Mouse (Mus musculus) neural tube, embryonic 12.5 days (tissue): ENCODE measurements around the gene Hapln4. TPM values are rescaled to one million over a fixed set of nuclear protein-coding genes. Genes with fewer than 3 reads are reported as not detected.

Source experiments
- ATAC-seq: fragments of 200-750 bp; cut with Nextera tagmentation; 2 replicates; pipeline ENCODE4 v1.8.0; 2017; ENCODE audit warnings: low read depth, mild to moderate bottlenecking, moderate TSS enrichment, moderate library complexity; ENCODE audit not compliant: low FRiP score
- H3K27ac ChIP-seq: fragments of 300-500 bp; sonication (generic); 2 replicates; pipeline ENCODE4 v1.5.1; 2016
- H3K27me3 ChIP-seq: fragments of 300-500 bp; sonication (generic); replicated peaks from 2 replicates; pipeline ENCODE4 v1.6.1; 2016; ENCODE audit warnings: mild to moderate bottlenecking
- H3K36me3 ChIP-seq: fragments of 300-500 bp; sonication (generic); 2 replicates; pipeline ENCODE4 v1.6.1; 2016; ENCODE audit warnings: mild to moderate bottlenecking
- H3K4me1 ChIP-seq: fragments of 300-500 bp; sonication (generic); 2 replicates; pipeline ENCODE4 v1.6.1; 2016
- H3K4me2 ChIP-seq: fragments of 300-500 bp; sonication (generic); replicated peaks from 2 replicates; pipeline ENCODE4 v1.6.1; 2016; ENCODE audit warnings: mild to moderate bottlenecking
- H3K4me3 ChIP-seq: fragments of 300-500 bp; sonication (generic); 2 replicates; pipeline ENCODE4 v1.5.1; 2016
- H3K9ac ChIP-seq: fragments of 300-500 bp; sonication (generic); 2 replicates; pipeline ENCODE4 v1.6.1; 2016; ENCODE audit warnings: mild to moderate bottlenecking
- H3K9me3 ChIP-seq: fragments of 300-500 bp; sonication (generic); 2 replicates; pipeline ENCODE4 v1.6.1; 2016; ENCODE audit warnings: mild to moderate bottlenecking
- WGBS: fragments of 180-500 bp; shearing (Covaris S2); methylation state at CpG from one replicate; pipeline ENCODE4 v1.1.7; 2016; 5-methylcytosine and 5-hydroxymethylcytosine counted together
- microRNA-seq: library from miRNA; unstranded; fragments of <30 nt; microRNA quantifications from one replicate; pipeline ENCODE4, GENCODE M21; 2017
- polyA plus RNA-seq: library from polyadenylated mRNA; unstranded; fragments of >200 nt; fragmentation: Nextera tagmentation; extraction: Ambion mirVana; gene quantifications from 2 replicates; pipeline ENCODE4 v1.2.1, GENCODE M21; 2016

The Hapln4 gene
- polyA plus RNA-seq, 1 experiment from 2014 or later: 0.33 TPM

GRCm38 (mm10) chr8:70129309-70129952 lies 46.2 kb downstream of the Hapln4 start:
- no peak for ATAC-seq
- peaks cover 20% of the 10 kb centered on the region for H3K36me3 ChIP-seq
- no peak overlapping the region for H3K4me2 ChIP-seq
- WGBS: 69% methylated on average over 9 of the region's 9 CpGs
- no peak overlapping the region for H3K9ac ChIP-seq
- H3K4me1 ChIP-seq: peaks cover 12% of the 10 kb centered on the region
- no peaks in the 10 kb centered on the region for H3K9me3 ChIP-seq
- H3K4me3 ChIP-seq: no peak overlapping the region
- no peak overlapping the region for H3K27ac ChIP-seq
- no peaks in the 10 kb centered on the region for H3K27me3 ChIP-seq

DNA sequence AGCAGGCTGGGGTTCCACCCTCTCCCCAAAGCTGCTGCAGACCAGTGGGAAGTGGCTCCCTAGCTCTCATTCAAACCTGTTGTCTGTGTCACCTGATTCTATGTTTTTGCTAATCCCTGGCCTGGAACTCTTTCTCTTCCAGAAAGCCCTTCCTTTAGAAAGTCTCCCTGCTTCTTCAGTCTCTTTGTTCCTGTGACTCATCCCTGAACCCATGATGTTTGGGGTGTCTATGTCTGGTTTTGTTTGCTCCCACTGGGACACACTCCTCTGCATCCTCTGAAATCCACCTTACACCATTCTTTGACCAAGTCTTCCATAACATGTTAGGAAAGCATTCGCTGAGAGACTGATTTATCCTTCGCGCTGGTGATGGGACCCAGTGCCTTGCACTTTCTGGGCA lies 46.8 kb downstream of the Hapln4 start:
- no peak overlapping the region for H3K4me3 ChIP-seq
- H3K4me2 ChIP-seq: no peak overlapping the region
- H3K4me1 ChIP-seq: peaks cover 12% of the 10 kb centered on the region
- H3K9me3 ChIP-seq: no peaks in the 10 kb centered on the region
- 84% methylated on average over 3 of the region's 3 CpGs for WGBS
- ATAC-seq: no peak
- no peak overlapping the region for H3K9ac ChIP-seq
- H3K27ac ChIP-seq: no peak overlapping the region
- peaks cover 26% of the 10 kb centered on the region for H3K36me3 ChIP-seq
- no peaks in the 10 kb centered on the region for H3K27me3 ChIP-seq

- H3K36me3 ChIP-seq: peaks cover 38% of the 10 kb centered on the region
- H3K4me2 ChIP-seq: peak within 1 kb of the TSS; percentile 87
- H3K9ac ChIP-seq: peak within 1 kb of the TSS; percentile 70
- H3K9me3 ChIP-seq: no peaks in the 10 kb centered on the region
- 2% methylated on average over 37 of the region's 37 CpGs for WGBS
- peak; percentile 84 for ATAC-seq
- H3K4me3 ChIP-seq: peak within 1 kb of the TSS; percentile 72
- no peaks in the 10 kb centered on the region for H3K27me3 ChIP-seq
- H3K27ac ChIP-seq: no peak within 1 kb of the TSS
- H3K4me1 ChIP-seq: peaks cover 12% of the 10 kb centered on the region
These were observed 48.1 kb downstream of the Hapln4 start, which contains the start of gene Nr2c2ap for GRCm38 (mm10) chr8:70131166-70131883. Nr2c2ap (plus strand) TSS chr8:70131333.

DNA sequence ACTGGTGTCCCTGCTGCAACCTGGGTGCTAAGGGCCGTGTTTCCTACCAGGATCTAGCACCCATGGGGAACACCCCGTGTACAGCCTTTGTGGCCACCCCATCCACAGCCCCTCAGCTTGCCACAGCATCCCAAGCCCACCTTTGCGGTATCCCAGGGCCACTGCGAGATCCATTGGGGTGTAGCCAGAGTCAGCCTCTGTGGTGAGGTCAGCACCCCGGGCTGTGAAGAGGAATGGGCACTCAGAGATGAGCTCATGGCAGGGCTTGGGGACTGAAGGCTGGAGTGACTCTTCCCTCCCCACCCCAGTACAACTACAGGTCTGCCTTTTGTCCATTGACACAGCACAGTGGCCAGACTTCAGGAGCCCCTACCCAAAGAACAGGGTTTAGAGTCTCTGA lies 50.8 kb downstream of the Hapln4 start:
- peaks cover 23% of the 10 kb centered on the region for H3K4me1 ChIP-seq
- peaks cover 43% of the 10 kb centered on the region for H3K36me3 ChIP-seq
- H3K4me2 ChIP-seq: no peak overlapping the region
- no peak overlapping the region for H3K9ac ChIP-seq
- H3K27me3 ChIP-seq: no peaks in the 10 kb centered on the region
- no peak overlapping the region for H3K27ac ChIP-seq
- no peak overlapping the region for H3K4me3 ChIP-seq
- H3K9me3 ChIP-seq: no peaks in the 10 kb centered on the region
- ATAC-seq: no peak
- 93% methylated on average over 5 of the region's 5 CpGs for WGBS

- Histone ChIP-seq H3K27me3 (no peaks in the 10 kb centered on the region), H3K9ac (no peak overlapping the region), H3K4me3 (no peak overlapping the region), H3K4me1 (peaks cover 23% of the 10 kb centered on the region), H3K36me3 (peaks cover 43% of the 10 kb centered on the region), H3K27ac (no peak overlapping the region), H3K4me2 (no peak overlapping the region), H3K9me3 (no peaks in the 10 kb centered on the region)
- WGBS: 96% methylated on average over 9 of the region's 9 CpGs
- ATAC-seq: no peak
These were observed 51.7 kb downstream of the Hapln4 start for GRCm38 (mm10) chr8:70134931-70135330.

DNA sequence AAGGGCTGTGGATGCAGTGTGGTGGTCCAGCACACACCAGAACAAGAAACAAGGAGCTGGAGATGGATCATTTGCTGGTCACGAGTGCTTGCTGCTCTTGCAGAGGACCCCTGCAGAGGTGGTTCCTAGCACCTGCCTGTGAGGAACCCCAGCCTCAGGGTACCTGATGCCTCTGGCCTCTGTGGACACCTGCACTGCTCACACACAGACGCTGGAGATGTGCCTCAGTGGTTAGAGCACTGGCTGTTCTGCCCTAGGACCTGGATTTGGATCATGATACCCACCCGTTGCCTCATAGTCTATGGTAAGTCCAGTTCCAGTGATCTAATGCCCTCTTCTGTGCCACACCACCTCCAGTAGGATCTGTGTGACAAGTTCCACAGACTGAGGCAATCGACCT lies 53.3 kb downstream of the Hapln4 start:
- Histone ChIP-seq H3K27me3 (no peaks in the 10 kb centered on the region), H3K4me3 (no peak overlapping the region), H3K9ac (no peak overlapping the region), H3K4me1 (peaks cover 27% of the 10 kb centered on the region), H3K4me2 (no peak overlapping the region), H3K27ac (no peak overlapping the region), H3K9me3 (no peaks in the 10 kb centered on the region), H3K36me3 (peaks cover 43% of the 10 kb centered on the region)
- no peak for ATAC-seq
- 89% methylated on average over 4 of the region's 4 CpGs for WGBS

DNA sequence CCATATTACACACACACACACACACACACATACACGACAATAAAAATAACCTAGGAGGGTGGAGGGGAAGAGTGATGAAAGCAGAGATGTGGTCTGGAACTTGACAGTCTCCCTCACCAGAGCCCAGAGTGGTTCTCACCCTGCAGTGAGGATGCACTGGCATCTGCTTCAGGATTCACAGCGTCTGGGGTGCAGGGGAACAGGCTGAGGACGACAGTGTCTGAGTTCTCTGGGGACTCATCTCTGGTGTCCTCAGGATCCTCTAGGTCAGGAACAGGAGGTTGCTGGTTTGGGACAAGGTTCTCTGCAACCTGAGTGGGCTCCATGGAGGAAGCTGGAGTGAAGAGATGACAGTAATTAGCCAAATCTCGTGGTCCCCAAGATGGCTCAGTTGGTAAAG lies 54.6 kb downstream of the Hapln4 start:
- Histone ChIP-seq H3K9me3 (no peaks in the 10 kb centered on the region), H3K4me2 (peak overlapping the region; percentile 84), H3K27me3 (no peaks in the 10 kb centered on the region), H3K4me3 (no peak overlapping the region), H3K4me1 (peaks cover 23% of the 10 kb centered on the region), H3K27ac (no peak overlapping the region), H3K9ac (no peak overlapping the region), H3K36me3 (peaks cover 49% of the 10 kb centered on the region)
- WGBS: 82% methylated on average over 4 of the region's 4 CpGs
- no peak for ATAC-seq

DNA sequence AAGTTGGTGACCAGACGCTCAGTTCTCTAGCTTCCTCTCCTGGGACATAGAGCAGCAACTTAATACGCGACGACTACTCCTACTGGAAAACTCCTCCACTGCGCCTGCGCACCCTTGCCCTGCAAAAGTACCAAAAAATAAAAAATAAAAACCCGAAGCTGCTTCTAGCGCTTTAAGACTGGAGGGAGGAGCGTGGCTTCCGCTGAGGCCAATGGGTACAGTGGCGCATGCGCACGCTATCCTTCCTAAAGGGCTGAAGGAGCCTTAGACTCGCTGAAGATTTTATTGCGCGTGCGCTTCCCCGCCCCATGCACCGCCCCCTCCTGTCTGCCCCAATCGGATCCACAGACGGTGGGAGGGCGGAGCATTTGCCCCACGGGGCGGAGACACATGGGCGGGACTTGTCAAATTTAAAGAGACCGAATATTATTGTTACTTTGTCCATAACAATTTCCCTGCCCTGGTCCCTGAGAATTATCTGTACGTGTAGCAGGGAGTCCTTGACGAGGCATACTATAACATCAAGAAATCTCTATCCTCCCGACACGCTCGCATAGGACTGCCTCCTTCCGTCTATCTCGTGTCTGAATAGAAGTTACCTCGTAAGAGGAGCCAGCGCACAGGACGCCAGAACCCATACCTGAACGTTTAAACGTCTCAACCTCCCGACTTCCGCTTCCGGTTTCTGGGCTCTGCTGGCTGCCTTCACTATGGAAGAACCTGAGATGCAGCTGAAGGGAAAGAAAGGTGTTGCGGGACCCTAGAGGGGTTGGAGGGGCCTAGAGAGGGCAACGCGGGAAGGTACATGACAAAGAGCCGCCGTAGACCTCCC lies 56.0 kb downstream of the Hapln4 start, which contains the start of the genes Rfxank, Borcs8 and Mef2b:
Rfxank (minus strand) TSS at position 129 of the 832 bp plus-strand sequence.
Borcs8 (plus strand) TSS at position 474 of the 832 bp plus-strand sequence.
Mef2b (plus strand) TSS at position 686 of the 832 bp plus-strand sequence.
- peak within 1 kb of the TSS; percentile 38 for H3K27ac ChIP-seq

DNA sequence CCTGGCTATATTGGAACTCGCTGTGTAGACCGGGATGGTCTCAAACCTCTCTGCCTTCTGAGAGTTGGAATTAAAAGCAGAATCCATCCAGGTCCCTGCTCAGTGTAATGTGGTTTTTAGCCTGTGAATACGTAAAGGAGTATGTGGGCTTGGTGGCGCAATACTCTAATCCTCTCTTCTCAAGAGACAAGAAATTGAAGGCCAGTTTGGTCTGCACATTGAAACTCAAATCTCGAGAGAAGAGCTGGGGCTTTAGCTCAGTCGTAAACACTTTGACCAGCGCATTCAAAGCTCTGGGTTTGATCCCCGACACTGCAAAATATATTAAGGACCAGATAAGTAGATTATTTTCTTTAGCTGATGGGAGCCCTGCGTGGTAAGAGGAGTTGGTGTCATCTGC lies 56.7 kb downstream of the Hapln4 start:
- WGBS: 14% methylated on average over 9 of the region's 9 CpGs
- Histone ChIP-seq H3K27me3 (no peaks in the 10 kb centered on the region), H3K4me3 (peak overlapping the region; percentile 80), H3K9me3 (no peaks in the 10 kb centered on the region), H3K4me1 (peaks cover 23% of the 10 kb centered on the region), H3K4me2 (peak overlapping the region; percentile 84), H3K9ac (peak overlapping the region; percentile 81), H3K36me3 (peaks cover 47% of the 10 kb centered on the region), H3K27ac (peak overlapping the region; percentile 38)
- no peak for ATAC-seq

More for the DNA sequence above, 56.0 kb downstream of the Hapln4 start, which contains the start of the genes Rfxank, Borcs8 and Mef2b:
- WGBS: under 1% methylated on average over 46 of the region's 46 CpGs
- Histone ChIP-seq H3K4me2 (peak within 1 kb of the TSS; percentile 84), H3K4me1 (peaks cover 23% of the 10 kb centered on the region), H3K36me3 (peaks cover 47% of the 10 kb centered on the region), H3K4me3 (peak within 1 kb of the TSS; percentile 80), H3K9me3 (no peaks in the 10 kb centered on the region), H3K9ac (peak within 1 kb of the TSS; percentile 81), H3K27me3 (no peaks in the 10 kb centered on the region)
- ATAC-seq: peak; percentile 97

Small RNA genes lying within 50 kb of the gene (microRNA-seq; reads per million reads assigned to microRNA genes)
- 2.4 reads per million, percentile 4 among the genes with 10 or more reads in this experiment for gene Mir7066

Other genes starting within 250 kb of the Hapln4 start
- gene Cilp2, start 195.8 kb upstream of the Hapln4 start, polyA plus RNA-seq: 1.4 TPM in 2 replicates
- gene Tssk6, start 181.3 kb upstream of the Hapln4 start, polyA plus RNA-seq: 4.1 and 4.3 TPM in 2 replicates
- 162 and 171 TPM in 2 replicates for gene Ndufa13, start 180.9 kb upstream of the Hapln4 start, polyA plus RNA-seq
- gene Yjefn3, start 180.7 kb upstream of the Hapln4 start, polyA plus RNA-seq: 8.4 and 9.8 TPM in 2 replicates
- gene Gatad2a, start 87.1 kb upstream of the Hapln4 start, polyA plus RNA-seq: 61.3 and 66.9 TPM in 2 replicates
- 70.4 and 70.9 TPM in 2 replicates for gene Mau2, start 40.7 kb upstream of the Hapln4 start, polyA plus RNA-seq
- 56.4 and 57.0 TPM in 2 replicates for gene Sugp1, start 40.6 kb upstream of the Hapln4 start, polyA plus RNA-seq
- 1.2 and 1.7 TPM in 2 replicates for gene Tm6sf2, start 10.5 kb upstream of the Hapln4 start, polyA plus RNA-seq
- gene Ncan, start 37.4 kb downstream of the Hapln4 start, polyA plus RNA-seq: 88.8 and 93.9 TPM in 2 replicates
- gene Nr2c2ap, start 47.9 kb downstream of the Hapln4 start, polyA plus RNA-seq: 29.2 and 32.0 TPM in 2 replicates
- 16.5 and 17.2 TPM in 2 replicates for gene Rfxank, start 55.7 kb downstream of the Hapln4 start, polyA plus RNA-seq
- 44.9 and 49.1 TPM in 2 replicates for gene Borcs8, start 56.0 kb downstream of the Hapln4 start, polyA plus RNA-seq
- gene Mef2b, start 56.3 kb downstream of the Hapln4 start, polyA plus RNA-seq: 0.29 and 0.38 TPM in 2 replicates
- 55.7 and 58.6 TPM in 2 replicates for gene Tmem161a, start 88.9 kb downstream of the Hapln4 start, polyA plus RNA-seq
- 4.1 and 4.9 TPM in 2 replicates for gene Slc25a42, start 128.8 kb downstream of the Hapln4 start, polyA plus RNA-seq
- 68.0 and 68.2 TPM in 2 replicates for gene Sugp2, start 150.8 kb downstream of the Hapln4 start, polyA plus RNA-seq
- 56.1 and 59.9 TPM in 2 replicates for gene Armc6, start 151.0 kb downstream of the Hapln4 start, polyA plus RNA-seq
- 94.3 and 99.6 TPM in 2 replicates for gene Homer3, start 199.4 kb downstream of the Hapln4 start, polyA plus RNA-seq
- gene Ddx49, start 219.0 kb downstream of the Hapln4 start, polyA plus RNA-seq: 50.4 and 50.8 TPM in 2 replicates
- gene Cope, start 219.1 kb downstream of the Hapln4 start, polyA plus RNA-seq: 266 and 267 TPM in 2 replicates
- 13.7 and 16.4 TPM in 2 replicates for gene Cers1, start 232.3 kb downstream of the Hapln4 start, polyA plus RNA-seq
- gene Gdf1, start 246.4 kb downstream of the Hapln4 start, polyA plus RNA-seq: 2.3 and 3.9 TPM in 2 replicates